Mouse (Mus musculus) forebrain, embryonic 11.5 days (tissue): ENCODE data around the gene Dnhd1. TPM values are rescaled to one million over a fixed set of nuclear protein-coding genes. Genes with fewer than 3 reads are reported as not detected.
"Not testable (repeated sequence)": the region's sequence is repeated elsewhere in the genome, so short reads cannot be mapped to it uniquely, and the experiment has no call there.

Experiments used
- ATAC-seq: fragments of 200-750 bp; cut with Nextera tagmentation; replicated peaks from 2 replicates; pipeline ENCODE4 v1.8.0; 2017; ENCODE audit warnings: moderate TSS enrichment; ENCODE audit not compliant: low FRiP score
- DNase-seq: peaks from one replicate; pipeline ENCODE4 v3.0.0-alpha.2; 2017; ENCODE audit warnings: low spot score
- H3K27ac ChIP-seq: fragments of 300-500 bp; sonication (generic); 2 replicates; pipeline ENCODE4 v1.5.1; 2014; ENCODE audit warnings: low read depth, low read length
- H3K27me3 ChIP-seq: fragments of 300-500 bp; sonication (generic); 2 replicates; pipeline ENCODE4 v1.6.1; 2014; ENCODE audit warnings: mild to moderate bottlenecking, low read length, mixed read lengths; ENCODE audit not compliant: control insufficient read depth, insufficient read depth
- H3K36me3 ChIP-seq: fragments of 300-500 bp; sonication (generic); 2 replicates; pipeline ENCODE4 v1.6.1; 2014; ENCODE audit warnings: mild to moderate bottlenecking, low read length, moderate library complexity, mixed read lengths; ENCODE audit not compliant: control insufficient read depth, insufficient read depth
- H3K4me1 ChIP-seq: fragments of 300-500 bp; sonication (generic); replicated peaks from 2 replicates; pipeline ENCODE4 v1.6.1; 2014; ENCODE audit warnings: low read length, mixed read lengths; ENCODE audit not compliant: control insufficient read depth, insufficient read depth
- H3K4me2 ChIP-seq: fragments of 300-500 bp; sonication (generic); 2 replicates; pipeline ENCODE4 v1.6.1; 2014; ENCODE audit warnings: low read depth, mild to moderate bottlenecking, low read length, moderate library complexity, mixed read lengths; ENCODE audit not compliant: severe bottlenecking
- H3K4me3 ChIP-seq: fragments of 300-500 bp; sonication (generic); 2 replicates; pipeline ENCODE4 v1.5.1; 2014; ENCODE audit warnings: low read depth, low read length
- H3K9ac ChIP-seq: fragments of 300-500 bp; sonication (generic); 2 replicates; pipeline ENCODE4 v1.6.1; 2014; ENCODE audit warnings: low read length
- H3K9me3 ChIP-seq: fragments of 300-500 bp; sonication (generic); 2 replicates; pipeline ENCODE4 v1.6.1; 2016; ENCODE audit warnings: low read length, mixed read lengths; ENCODE audit not compliant: control insufficient read depth
- WGBS: fragments of 180-500 bp; shearing (Covaris S2); extraction: QIAGEN DNeasy Blood & Tissue Kit; methylation state at CpG from one replicate; pipeline ENCODE4 v1.1.7; 2014; 5-methylcytosine and 5-hydroxymethylcytosine counted together
- polyA plus RNA-seq: library from polyadenylated mRNA; unstranded; fragments of >200 nt; fragmentation: Nextera tagmentation; extraction: Ambion mirVana; gene quantifications from 2 replicates; pipeline ENCODE4 v1.2.1, GENCODE M21; 2014

Dnhd1 gene
- polyA plus RNA-seq, 1 experiment from 2014 or later: 0.79 TPM

DNA sequence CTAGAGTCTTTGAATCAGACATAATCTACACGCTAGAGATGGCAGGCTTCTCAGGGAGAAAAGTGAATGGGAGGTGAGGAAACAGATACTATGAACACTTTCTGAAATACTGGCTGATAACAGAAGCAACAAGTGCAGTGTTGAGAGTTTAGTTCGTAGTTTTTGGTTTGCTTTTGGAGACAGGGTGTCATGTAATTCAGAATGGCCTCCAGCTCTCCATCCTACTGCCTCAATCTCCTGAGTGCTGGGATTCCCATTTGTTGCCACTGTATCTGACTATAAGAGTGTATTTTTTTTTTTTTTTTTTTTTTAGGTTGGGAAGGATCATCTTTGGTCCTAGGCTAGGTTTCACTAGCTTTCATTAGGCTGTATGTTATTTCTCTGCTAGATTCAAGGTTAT lies 87.7 kb downstream of the Dnhd1 start:
- no peak for DNase-seq
- no peak overlapping the region for H3K9ac ChIP-seq
- no peak overlapping the region for H3K27ac ChIP-seq
- H3K4me3 ChIP-seq: no peak overlapping the region
- H3K9me3 ChIP-seq: no peaks in the 10 kb centered on the region
- peaks cover 6% of the 10 kb centered on the region; the same call in 1 of the 2 replicates for H3K36me3 ChIP-seq
- WGBS: 97% methylated on average over 2 of the region's 2 CpGs
- H3K4me1 ChIP-seq: peaks cover 2% of the 10 kb centered on the region; the same call in 1 of the 2 replicates
- H3K4me2 ChIP-seq: 0 out of 2 replicates have a peak overlapping the region, but pooled peaks have one; percentile 16
- no peak for ATAC-seq
- no peaks in the 10 kb centered on the region for H3K27me3 ChIP-seq

DNA sequence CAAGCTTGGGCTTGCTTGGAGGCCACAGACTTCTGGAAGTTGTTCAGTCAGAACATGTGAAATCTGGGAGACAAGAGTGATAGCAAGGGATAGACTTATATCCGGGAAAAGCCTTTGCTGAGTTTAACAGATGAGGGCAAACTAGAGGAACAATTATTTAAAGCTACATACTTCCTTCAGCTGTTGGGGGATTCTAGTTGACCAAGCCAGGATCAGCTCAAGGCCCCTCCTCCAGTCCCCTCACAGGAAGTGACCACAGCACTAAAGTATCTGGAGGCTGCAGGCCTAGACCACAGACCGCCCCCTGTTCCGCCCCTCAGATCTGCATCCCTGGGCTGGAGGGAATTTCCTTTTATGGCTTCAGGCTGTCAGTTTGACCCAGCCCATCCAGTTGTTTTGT lies 88.3 kb downstream of the Dnhd1 start:
- Histone ChIP-seq H3K27ac (no peak overlapping the region), H3K9me3 (no peaks in the 10 kb centered on the region), H3K36me3 (peaks cover 5% of the 10 kb centered on the region; the same call in 1 of the 2 replicates), H3K4me2 (no peak overlapping the region; the same call in 1 of the 2 replicates), H3K4me3 (no peak overlapping the region), H3K9ac (no peak overlapping the region), H3K4me1 (peaks cover 2% of the 10 kb centered on the region; the same call in 1 of the 2 replicates), H3K27me3 (no peaks in the 10 kb centered on the region)
- DNase-seq (no peak), ATAC-seq (no peak)
- 40% methylated on average over 3 of the region's 3 CpGs for WGBS

DNA sequence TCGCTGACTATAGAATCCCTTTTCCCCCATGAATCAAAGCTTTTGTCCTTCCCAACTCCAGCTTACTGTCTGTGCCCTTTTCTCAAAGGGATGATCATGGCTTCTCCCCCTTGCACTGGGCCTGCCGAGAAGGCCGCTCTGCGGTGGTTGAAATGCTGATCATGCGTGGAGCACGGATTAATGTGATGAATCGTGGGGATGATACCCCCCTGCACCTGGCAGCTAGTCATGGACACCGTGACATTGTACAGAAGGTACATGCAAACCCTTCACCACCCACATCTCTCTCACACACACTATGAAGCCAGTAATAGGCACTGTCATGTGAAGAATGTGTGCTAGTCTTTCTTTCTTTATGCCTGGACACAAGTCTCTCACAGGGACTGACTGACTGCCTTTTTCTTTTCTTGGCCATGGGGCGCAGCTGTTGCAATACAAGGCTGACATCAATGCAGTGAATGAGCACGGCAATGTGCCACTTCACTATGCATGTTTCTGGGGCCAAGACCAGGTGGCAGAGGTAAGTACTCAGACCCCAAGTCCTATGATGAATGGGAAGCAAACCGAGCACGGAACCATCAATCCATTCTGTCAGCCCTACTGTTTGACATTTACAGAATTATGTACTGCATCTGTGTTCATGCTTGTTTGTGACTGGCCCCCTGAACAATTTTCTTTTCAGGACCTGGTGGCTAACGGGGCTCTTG lies 89.6 kb downstream of the Dnhd1 start:
- Histone ChIP-seq H3K4me3 (no peak overlapping the region), H3K9me3 (no peaks in the 10 kb centered on the region), H3K4me2 (no peak overlapping the region), H3K27ac (no peak overlapping the region), H3K36me3 (peaks cover 5% of the 10 kb centered on the region; the same call in 1 of the 2 replicates), H3K9ac (no peak overlapping the region), H3K4me1 (peaks cover 2% of the 10 kb centered on the region; the same call in 1 of the 2 replicates), H3K27me3 (no peaks in the 10 kb centered on the region)
- DNase-seq (no peak), ATAC-seq (no peak)
- 91% methylated on average over 13 of the region's 13 CpGs for WGBS

DNA sequence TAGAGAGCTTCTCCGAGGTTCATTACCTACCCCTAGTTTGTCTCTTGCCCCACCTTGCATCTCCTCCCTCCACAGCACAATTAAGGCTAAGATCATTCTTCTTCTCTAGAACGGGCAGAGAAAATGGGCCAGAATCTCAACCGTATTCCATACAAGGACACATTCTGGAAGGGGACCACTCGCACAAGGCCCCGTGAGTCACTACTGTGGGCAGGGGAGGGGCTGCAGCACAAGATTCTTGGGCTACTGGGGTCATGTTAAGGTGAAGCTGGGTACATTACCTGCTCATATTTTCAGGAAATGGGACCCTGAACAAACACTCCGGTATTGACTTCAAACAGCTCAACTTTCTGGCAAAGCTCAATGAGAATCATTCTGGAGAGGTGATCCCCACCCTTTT lies 90.2 kb downstream of the Dnhd1 start:
- no peak overlapping the region for H3K27ac ChIP-seq
- peaks cover 2% of the 10 kb centered on the region; the same call in 1 of the 2 replicates for H3K4me1 ChIP-seq
- peaks cover 5% of the 10 kb centered on the region; the same call in 1 of the 2 replicates for H3K36me3 ChIP-seq
- no peaks in the 10 kb centered on the region for H3K9me3 ChIP-seq
- H3K4me3 ChIP-seq: no peak overlapping the region
- no peak for DNase-seq
- no peak overlapping the region for H3K4me2 ChIP-seq
- no peaks in the 10 kb centered on the region for H3K27me3 ChIP-seq
- no peak for ATAC-seq
- no peak overlapping the region for H3K9ac ChIP-seq
- 92% methylated on average over 6 of the region's 6 CpGs for WGBS

DNA sequence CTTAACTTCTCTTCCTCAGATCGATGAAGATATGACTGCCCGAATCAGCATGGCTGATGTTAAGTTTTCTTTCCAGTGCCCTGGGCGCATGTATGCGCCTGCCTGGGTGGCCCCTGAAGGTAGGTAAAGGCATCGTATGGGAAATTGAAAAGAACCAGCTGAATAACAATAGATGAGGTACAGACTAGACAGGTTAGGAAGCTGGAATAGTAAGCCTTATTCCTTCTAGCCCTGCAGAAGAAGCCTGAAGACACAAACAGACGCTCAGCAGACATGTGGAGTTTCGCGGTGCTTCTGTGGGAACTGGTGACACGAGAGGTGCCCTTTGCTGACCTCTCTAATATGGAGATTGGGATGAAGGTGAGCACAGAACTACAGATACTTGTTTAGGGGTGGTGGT lies 91.4 kb downstream of the Dnhd1 start:
- Histone ChIP-seq H3K4me2 (no peak overlapping the region), H3K9me3 (no peaks in the 10 kb centered on the region), H3K27ac (no peak overlapping the region), H3K27me3 (no peaks in the 10 kb centered on the region), H3K36me3 (peaks cover 5% of the 10 kb centered on the region; the same call in 1 of the 2 replicates), H3K4me3 (no peak overlapping the region), H3K4me1 (peaks cover 2% of the 10 kb centered on the region; the same call in 1 of the 2 replicates), H3K9ac (no peak overlapping the region)
- ATAC-seq (no peak), DNase-seq (no peak)
- 93% methylated on average over 9 of the region's 9 CpGs for WGBS

DNA sequence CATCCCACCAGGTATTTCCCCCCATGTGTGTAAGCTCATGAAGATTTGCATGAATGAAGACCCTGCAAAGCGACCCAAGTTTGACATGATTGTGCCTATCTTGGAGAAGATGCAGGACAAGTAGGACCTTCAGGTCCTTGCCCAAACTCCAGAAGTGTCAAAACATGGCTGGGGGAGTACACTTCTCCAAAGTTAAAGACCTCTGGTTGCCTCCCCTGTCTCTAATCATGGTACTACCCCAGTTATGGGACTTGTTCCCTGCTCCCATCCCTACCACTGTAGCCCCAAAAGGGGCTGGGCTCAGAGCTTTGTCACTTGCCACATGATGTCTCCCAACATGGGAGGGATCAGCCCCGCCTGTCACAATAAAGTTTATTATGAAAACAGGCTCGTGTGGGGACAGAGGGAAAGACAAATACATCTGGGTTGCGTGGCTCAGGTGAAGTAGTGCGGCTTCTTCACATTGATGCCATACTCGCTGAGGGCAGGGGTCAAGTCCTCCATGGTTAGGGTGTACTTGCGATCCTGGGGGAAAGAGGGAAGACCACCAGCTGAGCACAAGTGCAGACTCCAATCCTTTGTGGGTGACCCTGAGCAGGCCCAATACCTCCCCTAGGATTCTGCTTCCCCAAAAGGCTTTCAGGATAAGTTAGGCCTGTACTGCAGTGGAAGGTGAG lies 92.0 kb downstream of the Dnhd1 start:
- H3K27ac ChIP-seq, H3K36me3 ChIP-seq, ATAC-seq, DNase-seq, H3K4me1 ChIP-seq, H3K27me3 ChIP-seq, H3K9ac ChIP-seq, H3K9me3 ChIP-seq, H3K4me3 ChIP-seq: not testable (repeated sequence)
- 90% methylated on average over 7 of the region's 7 CpGs for whole genome bisulfite sequencing
- peak overlapping the region; percentile 86; the same call in 1 of the 2 replicates for H3K4me2 ChIP-seq

DNA sequence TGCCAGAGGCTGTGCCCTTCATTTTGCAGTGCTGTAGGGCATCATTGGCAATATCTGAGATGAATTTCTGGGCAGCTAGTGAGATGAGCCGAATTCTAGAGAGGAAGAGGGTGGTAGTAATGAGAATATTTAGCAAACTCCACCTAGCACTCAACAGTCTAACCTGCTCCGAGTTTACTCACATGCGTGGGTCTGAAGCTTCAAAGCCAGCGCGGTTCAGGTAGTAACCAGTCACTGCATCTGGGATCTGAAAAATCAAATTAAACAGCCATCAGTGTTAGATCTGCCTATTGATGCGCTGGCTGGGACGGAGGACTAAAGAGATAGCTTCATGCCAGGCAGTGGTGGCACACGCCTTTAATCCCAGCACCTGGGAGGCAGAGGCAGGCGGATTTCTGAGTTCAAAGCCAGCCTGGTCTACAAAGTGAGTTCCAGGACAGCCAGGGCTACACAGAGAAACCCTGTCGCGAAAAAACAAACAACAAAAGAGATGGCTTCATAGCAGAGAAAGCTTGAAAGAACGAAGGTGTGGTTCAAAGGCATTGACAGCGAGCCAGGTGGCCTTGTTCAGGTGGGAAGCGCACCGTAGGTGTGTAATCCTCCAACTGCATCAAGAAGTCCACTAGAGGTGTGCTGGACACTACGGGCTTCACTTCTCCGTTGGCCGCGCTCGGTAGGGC lies 92.8 kb downstream of the Dnhd1 start:
- Histone ChIP-seq H3K9ac (peak overlapping the region; percentile 91), H3K4me2 (peak overlapping the region; percentile 86), H3K4me3 (peak overlapping the region; percentile 96)
- H3K27ac ChIP-seq, H3K9me3 ChIP-seq, H3K4me1 ChIP-seq, H3K27me3 ChIP-seq, H3K36me3 ChIP-seq, DNase-seq, ATAC-seq: not testable (repeated sequence)
- 34% methylated on average over 20 of the region's 20 CpGs for WGBS

DNA sequence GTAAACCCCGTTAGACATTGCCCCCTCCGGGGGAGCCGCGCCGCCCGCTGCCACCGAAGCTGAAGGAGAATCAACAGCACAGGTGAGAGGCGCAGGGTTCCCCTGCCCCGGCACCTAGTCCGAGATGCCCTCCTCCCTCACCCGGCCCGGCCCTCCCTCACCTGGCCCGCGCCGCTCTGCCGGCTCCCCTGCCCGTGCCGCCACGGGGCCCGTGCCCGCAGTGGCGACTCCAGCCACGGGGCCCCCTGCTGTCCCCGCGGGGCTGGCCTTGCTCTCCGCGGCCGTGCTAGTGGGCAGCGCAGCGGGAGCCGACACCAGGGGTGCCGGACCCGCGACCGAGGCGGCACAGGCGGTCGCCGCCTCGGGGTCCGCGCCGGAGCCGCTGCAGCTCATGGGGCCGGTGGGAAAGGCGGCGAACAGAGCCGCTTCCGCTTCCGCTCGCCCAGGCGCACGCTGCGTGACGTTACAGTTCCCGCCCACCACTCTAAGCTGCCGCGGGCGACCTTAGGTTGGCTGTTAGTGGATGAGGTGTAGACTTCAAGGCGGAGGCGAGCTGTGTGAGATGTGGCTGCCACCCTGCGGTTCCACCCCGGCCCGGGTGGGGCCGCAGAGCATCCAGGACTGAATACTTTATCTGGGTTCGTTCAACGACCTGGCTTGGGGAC lies 93.4 kb downstream of the Dnhd1 start, which contains the start of gene Taf10:
Taf10 (minus strand) TSS at position 436 of the 665 bp plus-strand sequence.
- ATAC-seq: peak; percentile 98
- H3K36me3 ChIP-seq: peaks cover 5% of the 10 kb centered on the region; the same call in 1 of the 2 replicates
- under 1% methylated on average over 59 of the region's 67 CpGs for WGBS

More for the DNA sequence above, 93.4 kb downstream of the Dnhd1 start, which contains the start of gene Taf10:
- Histone ChIP-seq H3K4me2 (peak within 1 kb of the TSS; percentile 86), H3K4me3 (peak within 1 kb of the TSS; percentile 96), H3K4me1 (no peaks in the 10 kb centered on the region; the same call in 1 of the 2 replicates), H3K9me3 (no peaks in the 10 kb centered on the region), H3K27ac (peak within 1 kb of the TSS; percentile 19; the same call in 1 of the 2 replicates), H3K27me3 (no peaks in the 10 kb centered on the region), H3K9ac (peak within 1 kb of the TSS; percentile 91)
- peak; percentile 93 for DNase-seq
